Mouse (Mus musculus) megakaryocyte, embryonic 14.5 days (primary cell): Measurements from ENCODE around the gene Cct7.

Experiments used
- FLI1 ChIP-seq: IDR thresholded peaks from 2 replicates; pipeline ENCODE4 v1.6.1; 2012; ENCODE audit warnings: low read length, inconsistent platforms, mixed read lengths
- GATA1 ChIP-seq: IDR thresholded peaks from 3 replicates; pipeline ENCODE4 v1.6.1; 2012; ENCODE audit warnings: mixed read lengths, low read length, inconsistent platforms, borderline replicate concordance

- TF ChIP-seq GATA1 = no peak
- no peak for TF ChIP-seq FLI1
Observed at GRCm38 (mm10) chr6:85496976-85497375, 45.7 kb downstream of the Cct7 start.
